Mouse (Mus musculus) megakaryocyte, embryonic 14.5 days (primary cell): ENCODE data around the gene Rimbp3.

Experiments
- FLI1 ChIP-seq: IDR thresholded peaks from 2 replicates; pipeline ENCODE4 v1.6.1; 2012; ENCODE audit warnings: low read length, inconsistent platforms, mixed read lengths
- GATA1 ChIP-seq: IDR thresholded peaks from 3 replicates; pipeline ENCODE4 v1.6.1; 2012; ENCODE audit warnings: mixed read lengths, low read length, inconsistent platforms, borderline replicate concordance

- TF ChIP-seq GATA1 = no peak
- TF ChIP-seq FLI1 = no peak
Measured at GRCm38 (mm10) chr16:17183003-17183402, 25.4 kb upstream of the Rimbp3 start.
